29 mouse cellular contexts compared by ENCODE assay signal in genomic region chr5:138944551-138944950, GRCm38 (mm10). TPM values are rescaled to one million over a fixed set of nuclear protein-coding genes. Genes with fewer than 3 reads are reported as not detected.
DNase-seq lines count a peak whose midpoint lies in the region; ATAC-seq and TF ChIP-seq lines count a peak whose summit lies in the region.
"Had no signal": no experiment of that assay in that cellular context is flagged by ENCODE, and none has a peak within 500 bp of the region (broad histone marks: within the 10 kb centered on the region; RNA-seq: fewer than 3 reads in every experiment).

No protein-coding gene starts in this region.

- no peak for TF ChIP-seq CTCF in liver, adult 2 months (IDR thresholded peaks at IDR 0.05; ENCODE audit: low read depth, low read length)
- TF ChIP-seq CTCF in liver, postnatal 0 days (IDR thresholded peaks at IDR 0.05; ENCODE audit: low read depth): no peak

- no peak for TF ChIP-seq EP300 in liver, postnatal 0 days (IDR thresholded peaks at IDR 0.05; ENCODE audit: low read depth)

- H3K9ac ChIP-seq in liver, adult 2 months (ENCODE audit: low read depth, low read length): no peak overlapping the region
- no peak overlapping the region for H3K9ac ChIP-seq in liver, postnatal 0 days (replicated peaks)
- H3K9ac ChIP-seq: embryonic facial prominence, embryonic 13.5 days; forebrain, embryonic 12.5 days; forebrain, embryonic 15.5 days; heart, embryonic 12.5 days; heart, embryonic 15.5 days; hindbrain, embryonic 13.5 days; intestine, embryonic 15.5 days had no signal

- no peaks in the 10 kb centered on the region for H3K9me3 ChIP-seq in heart, embryonic 10.5 days
- H3K9me3 ChIP-seq in liver, postnatal 0 days (ENCODE audit: low read length): no peaks in the 10 kb centered on the region
- H3K9me3 ChIP-seq: embryonic facial prominence, embryonic 10.5 days; embryonic facial prominence, embryonic 13.5 days; forebrain, embryonic 12.5 days; forebrain, embryonic 15.5 days; heart, embryonic 12.5 days; heart, embryonic 15.5 days; hindbrain, embryonic 10.5 days; hindbrain, embryonic 13.5 days; intestine, embryonic 15.5 days had no signal

- no peaks in the 10 kb centered on the region for H3K27me3 ChIP-seq in heart, embryonic 10.5 days (ENCODE audit: insufficient read depth, poor library complexity, severe bottlenecking)
- H3K27me3 ChIP-seq in liver, adult 2 months (ENCODE audit: control insufficient read depth, insufficient read depth, low read length): no peaks in the 10 kb centered on the region
- H3K27me3 ChIP-seq in liver, postnatal 0 days (ENCODE audit: insufficient read depth, low read length): no peaks in the 10 kb centered on the region
- H3K27me3 ChIP-seq: embryonic facial prominence, embryonic 13.5 days; forebrain, embryonic 12.5 days; forebrain, embryonic 15.5 days; heart, embryonic 12.5 days; heart, embryonic 15.5 days; hindbrain, embryonic 13.5 days; intestine, embryonic 15.5 days had no signal

- H3K27ac ChIP-seq in heart, embryonic 10.5 days: no peak overlapping the region
- no peak overlapping the region for H3K27ac ChIP-seq in liver, adult 2 months (replicated peaks; ENCODE audit: insufficient read depth, low read depth, low read length)
- H3K27ac ChIP-seq in liver, postnatal 0 days (ENCODE audit: low read depth): no peak overlapping the region
- H3K27ac ChIP-seq: embryonic facial prominence, embryonic 10.5 days; embryonic facial prominence, embryonic 13.5 days; forebrain, embryonic 12.5 days; forebrain, embryonic 15.5 days; heart, embryonic 15.5 days; hindbrain, embryonic 10.5 days; hindbrain, embryonic 13.5 days; intestine, embryonic 15.5 days had no signal

- H3K79me2 ChIP-seq in liver, adult 2 months (ENCODE audit: control insufficient read depth, insufficient read depth, low read length): no peaks in the 10 kb centered on the region

- no peak for TF ChIP-seq POLR2A in liver, adult 2 months (IDR thresholded peaks at IDR 0.05; ENCODE audit: extremely low read depth, insufficient read depth, low read length)

- H3K4me3 ChIP-seq in heart, embryonic 10.5 days: no peak overlapping the region
- no peak overlapping the region for H3K4me3 ChIP-seq in liver, adult 2 months (ENCODE audit: insufficient read depth, low read depth, low read length)
- no peak overlapping the region for H3K4me3 ChIP-seq in liver, postnatal 0 days (ENCODE audit: low read depth, low read length)
- H3K4me3 ChIP-seq: embryonic facial prominence, embryonic 10.5 days; embryonic facial prominence, embryonic 13.5 days; erythroblast, embryonic 14.5 days; forebrain, embryonic 12.5 days; forebrain, embryonic 15.5 days; heart, embryonic 12.5 days; heart, embryonic 15.5 days; hindbrain, embryonic 10.5 days; hindbrain, embryonic 13.5 days; intestine, embryonic 15.5 days had no signal

- DNase-seq in heart, adult 18-20 months: peak; percentile 28 to 46
- DNase-seq in heart, postnatal 4 days: no peak
- DNase-seq in heart, adult 9 months (ENCODE audit: low spot score in 2 of 2): peak; percentile 36 to 51
- no peak for DNase-seq in heart, embryonic 10.5 days (ENCODE audit: low spot score)
- peak; percentile 19 for DNase-seq in liver, adult 2 months (ENCODE audit: extremely low read depth, low read depth, low spot score)
- DNase-seq in liver, postnatal 0 days: no peak
- DNase-seq: adrenal gland, adult 2 months; adrenal gland, postnatal 14 days; cerebellum, adult 11-12 months; cerebellum, adult 8-10 months; cerebellum, postnatal 10 days; cerebellum, postnatal 36 days; embryo, embryonic 11 days; gastrocnemius, postnatal 10 days; heart, postnatal 10 days; kidney, adult 11 months had no signal

- H3K36me3 ChIP-seq in heart, embryonic 10.5 days: no peaks in the 10 kb centered on the region
- H3K36me3 ChIP-seq in liver, adult 2 months (ENCODE audit: control insufficient read depth, insufficient read depth, low read length): no peaks in the 10 kb centered on the region
- H3K36me3 ChIP-seq in liver, postnatal 0 days (replicated peaks; ENCODE audit: insufficient read depth, low read length): no peaks in the 10 kb centered on the region
- H3K36me3 ChIP-seq: embryonic facial prominence, embryonic 10.5 days; embryonic facial prominence, embryonic 13.5 days; forebrain, embryonic 12.5 days; forebrain, embryonic 15.5 days; heart, embryonic 12.5 days; heart, embryonic 15.5 days; hindbrain, embryonic 10.5 days; hindbrain, embryonic 13.5 days; intestine, embryonic 15.5 days had no signal

- H3K4me2 ChIP-seq in liver, postnatal 0 days (ENCODE audit: low read depth, low read length): no peak overlapping the region
- H3K4me2 ChIP-seq: embryonic facial prominence, embryonic 13.5 days; forebrain, embryonic 12.5 days; forebrain, embryonic 15.5 days; heart, embryonic 12.5 days; heart, embryonic 15.5 days; hindbrain, embryonic 13.5 days; intestine, embryonic 15.5 days had no signal

- no peak for ATAC-seq in liver, postnatal 0 days
- ATAC-seq: CD4-positive, CD25-positive, alpha-beta regulatory T cell, adult 4 months; forebrain, embryonic 15.5 days; hindbrain, embryonic 16.5 days; intestine, embryonic 15.5 days had no signal

- WGBS in heart, embryonic 10.5 days: 83% methylated on average over 7 of the region's 7 CpGs
- WGBS in liver, adult 2 months: 43% methylated on average over 7 of the region's 7 CpGs
- 68% methylated on average over 7 of the region's 7 CpGs for WGBS in liver, postnatal 0 days (ENCODE audit: insufficient replicate concordance)

- H3K4me1 ChIP-seq in heart, embryonic 10.5 days: peaks cover 39% of the 10 kb centered on the region
- H3K4me1 ChIP-seq in liver, adult 2 months (ENCODE audit: control insufficient read depth, insufficient read depth, low read length): peaks cover 12% of the 10 kb centered on the region; the same call in 1 of the 2 replicates
- H3K4me1 ChIP-seq in liver, postnatal 0 days (ENCODE audit: insufficient read depth): peaks cover 14% of the 10 kb centered on the region

RNA-seq across cellular contexts. Expression of gene Pdgfa, which starts 52.6 kb away (rescaled TPM):
- 10 to 100 TPM; 15.5 to 21.7 TPM for total RNA-seq in heart, adult 18-20 months (2021)
- 10 to 100 TPM; 54.5 to 59.3 TPM for total RNA-seq in heart, postnatal 4 days (2021)
- polyA plus RNA-seq in heart, embryonic 10.5 days (2016; fragmentation: Nextera tagmentation; extraction: Ambion mirVana): 22.5 and 23.6 TPM in 2 replicates
- 2.8 and 3.2 TPM in 2 replicates for total RNA-seq in liver, adult 2 months (2014; rRNA removed)
- 1.8 and 3.4 TPM in 2 replicates for polyA plus RNA-seq in liver, adult 2 months (2012; rRNA removed)
- polyA plus RNA-seq in liver, postnatal 0 days (2015; fragmentation: Nextera tagmentation; extraction: Ambion mirVana): 2.5 and 2.9 TPM in 2 replicates
- total RNA-seq: MEL had no signal
- polyA plus RNA-seq: CD4-positive, CD25-positive, alpha-beta regulatory T cell, adult 4 months had no signal

Comparison
In these comparisons a context has a peak if more than half of its experiments do, and no peak if none do; other contexts are left out.
1. DNase-seq: peak in heart, adult 18-20 months (2 of 2), heart, adult 9 months (2 of 2) and liver, adult 2 months (single experiment); none in heart, postnatal 4 days (single experiment), heart, embryonic 10.5 days (single experiment) and liver, postnatal 0 days (single experiment).